Mouse (Mus musculus) hindbrain, embryonic 15.5 days (tissue): ENCODE measurements around the gene Agtrap. TPM values are rescaled to one million over a fixed set of nuclear protein-coding genes. Genes with fewer than 3 reads are reported as not detected.

Experiments
- ATAC-seq: fragments of 200-750 bp; cut with Nextera tagmentation; 2 replicates; pipeline ENCODE4 v1.8.0; 2017; ENCODE audit warnings: low read depth, moderate number of reproducible peaks, moderate TSS enrichment; ENCODE audit not compliant: low FRiP score
- H3K27ac ChIP-seq: fragments of 300-500 bp; sonication (generic); replicated peaks from 2 replicates; pipeline ENCODE4 v1.5.1; 2015; ENCODE audit warnings: mild to moderate bottlenecking, inconsistent platforms
- H3K27me3 ChIP-seq: fragments of 300-500 bp; sonication (generic); 2 replicates; pipeline ENCODE4 v1.6.1; 2015; ENCODE audit warnings: control low read depth, inconsistent platforms
- H3K36me3 ChIP-seq: fragments of 300-500 bp; sonication (generic); 2 replicates; pipeline ENCODE4 v1.6.1; 2015; ENCODE audit warnings: control low read depth, inconsistent platforms
- H3K4me1 ChIP-seq: fragments of 300-500 bp; sonication (generic); replicated peaks from 2 replicates; pipeline ENCODE4 v1.6.1; 2015; ENCODE audit warnings: control low read depth, inconsistent platforms
- H3K4me2 ChIP-seq: fragments of 300-500 bp; sonication (generic); 2 replicates; pipeline ENCODE4 v1.6.1; 2015; ENCODE audit warnings: moderate library complexity, mild to moderate bottlenecking, inconsistent platforms
- H3K4me3 ChIP-seq: fragments of 300-500 bp; sonication (generic); 2 replicates; pipeline ENCODE4 v1.5.1; 2015; ENCODE audit warnings: mild to moderate bottlenecking, inconsistent platforms
- H3K9ac ChIP-seq: fragments of 300-500 bp; sonication (generic); 2 replicates; pipeline ENCODE4 v1.6.1; 2015; ENCODE audit warnings: inconsistent platforms
- H3K9me3 ChIP-seq: fragments of 300-500 bp; sonication (generic); 2 replicates; pipeline ENCODE4 v1.6.1; 2016; ENCODE audit warnings: control low read depth, inconsistent platforms
- whole genome bisulfite sequencing: fragments of 180-500 bp; shearing (Covaris S2); methylation state at CpG from one replicate; pipeline ENCODE4 v1.1.7; 2015; 5-methylcytosine and 5-hydroxymethylcytosine counted together
- polyA plus RNA-seq: library from polyadenylated mRNA; unstranded; fragments of >200 nt; fragmentation: Nextera tagmentation; extraction: Ambion mirVana; gene quantifications from 2 replicates; pipeline ENCODE4 v1.2.1, GENCODE M21; 2015

The Agtrap gene
- polyA plus RNA-seq, 1 experiment from 2014 or later, result 6.0 TPM

- Histone ChIP-seq H3K27me3 (no peaks in the 10 kb centered on the region), H3K9me3 (no peaks in the 10 kb centered on the region), H3K4me2 (no peak overlapping the region), H3K36me3 (no peaks in the 10 kb centered on the region), H3K27ac (no peak overlapping the region), H3K4me1 (no peaks in the 10 kb centered on the region), H3K4me3 (no peak overlapping the region), H3K9ac (no peak overlapping the region)
- 89% methylated on average over 8 of the region's 8 CpGs for WGBS
- ATAC-seq, result no peak
Observed at GRCm38 (mm10) chr4:148067346-148067745, 20.5 kb downstream of the Agtrap start.

DNA sequence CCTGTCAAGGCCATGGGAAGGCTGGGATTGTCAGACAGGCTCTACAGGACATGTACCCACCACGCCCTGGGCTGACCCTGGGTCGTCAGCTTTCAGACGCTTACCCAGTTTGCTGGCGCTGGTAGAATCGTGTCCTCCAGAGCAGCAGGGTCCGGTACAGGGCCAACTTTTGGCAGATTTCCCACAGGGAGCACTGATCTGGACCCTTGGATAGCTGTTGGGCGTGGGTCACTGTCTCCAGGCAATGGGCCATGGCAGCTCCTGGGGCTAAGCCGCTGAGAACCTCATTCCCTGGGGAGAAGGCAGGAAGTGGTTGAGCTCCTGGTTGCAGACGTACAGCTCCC is 21.5 kb downstream of the Agtrap start:
- H3K9me3 ChIP-seq, result no peaks in the 10 kb centered on the region
- H3K27me3 ChIP-seq, result no peaks in the 10 kb centered on the region
- no peak for ATAC-seq
- no peaks in the 10 kb centered on the region for H3K36me3 ChIP-seq
- H3K27ac ChIP-seq, result no peak overlapping the region
- no peaks in the 10 kb centered on the region for H3K4me1 ChIP-seq
- WGBS, result 43% methylated on average over 9 of the region's 9 CpGs
- H3K9ac ChIP-seq, result no peak overlapping the region
- H3K4me3 ChIP-seq, result no peak overlapping the region
- H3K4me2 ChIP-seq, result no peak overlapping the region

GRCm38 (mm10) chr4:148065702-148066400 is 22.0 kb downstream of the Agtrap start:
- Histone ChIP-seq H3K4me3 (no peak overlapping the region), H3K4me1 (no peaks in the 10 kb centered on the region), H3K36me3 (no peaks in the 10 kb centered on the region), H3K27ac (no peak overlapping the region), H3K27me3 (no peaks in the 10 kb centered on the region), H3K4me2 (no peak overlapping the region), H3K9me3 (no peaks in the 10 kb centered on the region), H3K9ac (no peak overlapping the region)
- 30% methylated on average over 6 of the region's 6 CpGs for WGBS
- ATAC-seq, result no peak

GRCm38 (mm10) chr4:148061086-148061480 is 26.7 kb downstream of the Agtrap start:
- H3K4me1 ChIP-seq, result no peaks in the 10 kb centered on the region
- H3K36me3 ChIP-seq, result peaks cover 14% of the 10 kb centered on the region
- no peak overlapping the region for H3K4me2 ChIP-seq
- no peaks in the 10 kb centered on the region for H3K9me3 ChIP-seq
- no peaks in the 10 kb centered on the region for H3K27me3 ChIP-seq
- 89% methylated on average over 9 of the region's 9 CpGs for WGBS
- H3K9ac ChIP-seq, result no peak overlapping the region
- ATAC-seq, result no peak
- H3K27ac ChIP-seq, result no peak overlapping the region
- no peak overlapping the region for H3K4me3 ChIP-seq

DNA sequence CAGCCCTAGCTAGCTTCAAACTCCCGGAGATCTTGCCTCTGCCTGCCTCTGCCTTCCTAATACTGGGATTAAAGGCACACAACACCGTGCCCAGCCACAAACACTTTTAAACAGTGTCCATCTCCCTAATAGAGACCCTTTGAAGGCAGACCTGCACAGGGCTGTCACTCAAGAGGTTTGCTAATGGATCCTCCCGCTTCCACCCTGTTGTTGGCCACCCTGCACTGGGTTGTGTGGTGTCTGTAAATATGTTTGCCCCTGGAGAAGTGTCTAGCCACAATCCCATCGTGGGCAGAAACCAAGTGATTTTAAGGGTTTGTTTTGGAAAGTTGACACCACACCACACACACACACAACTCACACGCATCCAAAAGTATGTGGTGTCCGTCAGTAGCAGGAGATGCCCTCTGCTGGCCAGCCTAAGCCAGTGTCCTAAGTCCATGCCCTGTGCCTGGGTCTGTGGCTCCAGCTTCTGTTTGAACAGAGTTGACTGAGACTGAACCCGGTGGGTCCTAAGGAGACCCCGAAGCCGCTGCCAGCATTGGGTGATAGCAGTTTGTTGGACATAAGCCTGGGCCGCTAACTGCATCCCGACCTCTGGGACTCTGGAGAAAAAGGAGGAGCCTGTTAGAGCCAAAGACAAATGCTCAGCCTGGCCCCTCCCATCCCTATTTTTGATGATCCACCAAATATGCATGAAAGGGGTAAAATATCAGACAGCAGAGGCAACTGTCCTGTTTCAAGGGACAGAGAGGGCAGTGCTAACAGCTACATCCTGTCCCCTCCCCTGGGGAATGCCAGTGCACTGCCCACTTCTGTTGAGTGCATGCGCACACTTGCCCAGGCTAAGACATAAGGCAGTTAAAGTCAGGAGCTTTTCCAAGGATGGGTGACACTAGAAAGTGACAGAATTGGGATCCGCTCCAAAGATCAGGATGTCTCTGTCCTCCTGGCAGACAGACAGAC is 27.4 kb downstream of the Agtrap start:
- no peak for ATAC-seq
- H3K4me1 ChIP-seq, result no peaks in the 10 kb centered on the region
- no peaks in the 10 kb centered on the region for H3K27me3 ChIP-seq
- no peak overlapping the region for H3K27ac ChIP-seq
- H3K4me2 ChIP-seq, result no peak overlapping the region
- WGBS, result 55% methylated on average over 13 of the region's 13 CpGs
- peaks cover 21% of the 10 kb centered on the region for H3K36me3 ChIP-seq
- no peaks in the 10 kb centered on the region for H3K9me3 ChIP-seq
- H3K9ac ChIP-seq, result no peak overlapping the region
- no peak overlapping the region for H3K4me3 ChIP-seq

DNA sequence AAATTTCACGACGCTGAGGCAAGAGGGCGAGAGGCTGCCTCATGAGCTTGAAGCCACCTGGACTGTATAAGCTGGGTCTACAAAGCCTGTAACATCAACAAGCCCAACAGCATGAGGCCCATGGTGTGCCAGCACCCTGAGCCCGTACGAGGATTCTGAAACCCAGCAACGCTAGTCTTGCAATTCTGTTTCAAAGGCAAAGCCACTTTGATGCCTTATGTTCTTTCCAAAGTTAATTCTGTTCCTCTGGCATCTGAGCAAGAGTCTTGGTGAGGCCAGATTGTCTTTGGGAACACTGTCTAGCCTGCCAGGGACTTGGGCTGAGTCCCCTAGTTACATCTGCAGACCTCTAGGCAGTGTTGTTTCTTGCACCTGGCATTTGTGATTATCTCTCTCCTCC is 28.8 kb downstream of the Agtrap start:
- Histone ChIP-seq H3K27ac (no peak overlapping the region), H3K9me3 (no peaks in the 10 kb centered on the region), H3K27me3 (no peaks in the 10 kb centered on the region), H3K4me3 (no peak overlapping the region), H3K9ac (no peak overlapping the region), H3K4me1 (no peaks in the 10 kb centered on the region), H3K36me3 (peaks cover 28% of the 10 kb centered on the region), H3K4me2 (no peak overlapping the region)
- 83% methylated on average over 6 of the region's 6 CpGs for WGBS
- ATAC-seq, result no peak

GRCm38 (mm10) chr4:148058218-148058819 is 29.5 kb downstream of the Agtrap start:
- Histone ChIP-seq H3K4me2 (no peak overlapping the region), H3K36me3 (peaks cover 35% of the 10 kb centered on the region), H3K4me3 (no peak overlapping the region), H3K9ac (no peak overlapping the region), H3K9me3 (no peaks in the 10 kb centered on the region), H3K27ac (no peak overlapping the region), H3K27me3 (no peaks in the 10 kb centered on the region), H3K4me1 (no peaks in the 10 kb centered on the region)
- 88% methylated on average over 9 of the region's 9 CpGs for WGBS
- ATAC-seq, result no peak

DNA sequence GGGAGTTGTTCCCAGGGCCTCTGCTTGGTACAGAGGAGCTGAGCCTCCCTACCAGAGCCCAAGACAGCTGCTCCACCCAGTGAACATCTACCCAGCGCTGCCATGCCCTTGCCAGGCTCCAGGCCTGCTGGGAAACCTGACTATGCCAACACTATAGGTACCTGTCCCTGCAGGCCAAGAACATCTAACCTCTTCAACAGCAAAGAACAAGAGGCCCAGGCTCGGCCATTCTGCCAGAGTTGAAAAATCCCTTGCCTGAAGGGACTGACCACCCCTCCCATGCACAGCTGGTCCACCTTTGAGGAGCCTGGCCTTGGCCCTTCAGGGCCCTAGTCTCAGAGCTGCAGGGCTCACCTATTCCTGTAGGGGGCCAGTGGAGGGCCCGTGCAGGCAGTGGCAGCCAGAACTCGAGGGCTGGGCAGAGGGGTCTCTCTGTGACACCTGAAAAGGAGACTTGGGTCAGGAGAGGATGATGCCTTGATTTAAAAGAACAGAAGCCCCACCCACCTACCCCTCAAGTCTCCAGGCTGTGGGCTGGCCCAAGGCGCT is 30.1 kb downstream of the Agtrap start:
- Histone ChIP-seq H3K4me3 (no peak overlapping the region), H3K27ac (no peak overlapping the region), H3K9me3 (no peaks in the 10 kb centered on the region), H3K36me3 (peaks cover 41% of the 10 kb centered on the region), H3K9ac (no peak overlapping the region), H3K4me1 (no peaks in the 10 kb centered on the region), H3K27me3 (no peaks in the 10 kb centered on the region), H3K4me2 (no peak overlapping the region)
- no peak for ATAC-seq
- 71% methylated on average over 5 of the region's 5 CpGs for WGBS

DNA sequence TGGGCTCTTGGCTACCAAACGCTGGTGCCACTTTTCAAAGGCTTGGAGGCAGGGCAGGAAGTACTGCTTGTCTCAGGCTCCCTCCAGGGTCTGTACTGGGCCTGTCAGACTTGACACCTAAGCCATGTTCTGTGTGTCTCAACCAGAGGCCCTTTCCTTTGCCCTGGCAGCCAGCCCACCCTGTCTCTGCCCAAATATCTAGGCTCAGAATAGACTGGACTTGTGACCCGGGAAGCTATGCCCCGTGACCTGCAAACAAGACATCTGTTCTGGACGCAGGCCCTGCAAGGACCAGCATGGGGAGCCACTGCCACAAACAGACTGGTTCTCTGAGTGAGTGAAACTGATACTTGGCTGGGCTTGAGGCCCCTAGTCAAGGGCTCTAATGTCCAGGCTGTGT is 31.0 kb downstream of the Agtrap start:
- Histone ChIP-seq H3K4me1 (no peaks in the 10 kb centered on the region), H3K4me3 (no peak overlapping the region), H3K4me2 (no peak overlapping the region), H3K36me3 (peaks cover 49% of the 10 kb centered on the region), H3K9me3 (no peaks in the 10 kb centered on the region), H3K27ac (no peak overlapping the region), H3K9ac (no peak overlapping the region), H3K27me3 (no peaks in the 10 kb centered on the region)
- ATAC-seq, result no peak
- 82% methylated on average over 4 of the region's 4 CpGs for WGBS

- no peak overlapping the region for H3K4me3 ChIP-seq
- H3K36me3 ChIP-seq, result peaks cover 55% of the 10 kb centered on the region
- H3K4me2 ChIP-seq, result no peak overlapping the region
- no peaks in the 10 kb centered on the region for H3K27me3 ChIP-seq
- no peak for ATAC-seq
- H3K9ac ChIP-seq, result no peak overlapping the region
- H3K4me1 ChIP-seq, result no peaks in the 10 kb centered on the region
- no peak overlapping the region for H3K27ac ChIP-seq
- no peaks in the 10 kb centered on the region for H3K9me3 ChIP-seq
- WGBS, result 84% methylated on average over 7 of the region's 7 CpGs
Observed at GRCm38 (mm10) chr4:148056246-148056645, 31.6 kb downstream of the Agtrap start.

DNA sequence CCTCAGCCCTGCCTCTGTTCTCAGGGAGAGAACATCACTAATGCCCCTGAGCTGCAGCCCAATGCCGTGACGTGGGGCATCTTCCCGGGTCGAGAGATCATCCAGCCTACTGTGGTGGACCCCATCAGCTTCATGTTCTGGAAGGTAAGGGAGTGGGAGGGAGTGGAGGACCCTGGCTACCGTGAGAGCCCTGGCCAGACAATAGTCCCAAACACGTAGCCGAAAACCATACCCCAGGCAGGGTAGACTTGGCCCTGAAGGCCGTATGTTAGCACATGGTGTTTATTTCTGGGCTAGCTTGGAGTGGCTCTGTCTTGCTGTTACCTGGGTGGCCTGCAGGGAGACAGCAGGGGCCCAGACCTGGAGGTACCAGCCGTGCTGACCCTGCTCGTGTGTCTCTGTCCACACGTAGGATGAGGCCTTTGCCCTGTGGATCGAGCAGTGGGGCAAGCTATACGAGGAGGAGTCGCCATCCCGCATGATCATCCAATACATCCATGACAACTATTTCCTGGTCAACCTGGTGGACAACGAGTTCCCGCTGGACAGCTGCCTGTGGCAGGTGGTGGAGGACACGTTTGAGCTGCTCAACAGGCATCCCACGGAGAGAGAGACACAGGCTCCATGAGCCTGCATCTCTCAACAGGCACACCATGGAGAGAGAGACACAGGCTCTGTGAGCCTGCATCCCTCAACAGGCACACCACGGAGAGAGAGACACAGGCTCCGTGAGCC is 32.7 kb downstream of the Agtrap start:
- peaks cover 62% of the 10 kb centered on the region for H3K36me3 ChIP-seq
- no peaks in the 10 kb centered on the region for H3K9me3 ChIP-seq
- no peaks in the 10 kb centered on the region for H3K4me1 ChIP-seq
- 94% methylated on average over 21 of the region's 21 CpGs for WGBS
- no peak overlapping the region for H3K4me3 ChIP-seq
- H3K4me2 ChIP-seq, result no peak overlapping the region
- H3K27ac ChIP-seq, result no peak overlapping the region
- no peak overlapping the region for H3K9ac ChIP-seq
- ATAC-seq, result no peak
- no peaks in the 10 kb centered on the region for H3K27me3 ChIP-seq
